33 mouse cellular contexts compared by ENCODE assay signal in the genomic region with DNA sequence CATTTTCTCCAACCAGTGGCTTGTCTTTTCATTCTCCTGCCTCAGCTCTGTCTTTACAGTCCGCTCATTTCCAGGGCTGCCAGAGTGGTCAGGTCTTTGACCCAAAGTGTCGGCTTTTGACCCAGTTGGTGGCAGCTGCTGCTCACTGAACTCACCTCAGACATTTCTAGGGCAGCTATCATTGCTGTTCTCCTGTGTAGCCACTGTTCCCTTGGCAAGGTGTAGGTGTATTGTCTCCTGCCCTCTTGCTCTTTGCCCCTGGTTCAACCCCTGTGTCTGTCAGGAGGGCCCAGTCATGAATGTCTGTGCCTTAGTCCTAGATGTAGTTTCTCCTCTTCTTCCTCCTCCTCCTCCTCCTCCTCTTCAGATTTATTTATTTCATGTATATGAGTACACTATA. TPM values are rescaled to one million over a fixed set of nuclear protein-coding genes. Genes with fewer than 3 reads are reported as not detected.
"Had no signal": no experiment of that assay in that cellular context is flagged by ENCODE, and none has a peak within 500 bp of the region (broad histone marks: within the 10 kb centered on the region; RNA-seq: fewer than 3 reads in every experiment).

No protein-coding gene starts in this region.

- H3K36me3 ChIP-seq: embryonic facial prominence, embryonic 10.5 days; embryonic facial prominence, embryonic 12.5 days; embryonic facial prominence, embryonic 13.5 days; embryonic facial prominence, embryonic 15.5 days; forebrain, embryonic 10.5 days; forebrain, embryonic 12.5 days; forebrain, embryonic 15.5 days had no signal

- DNase-seq: cerebellum, adult 18-20 months; cerebellum, adult 2 months; cerebellum, adult 8-10 months; cerebellum, adult 9-10 months; cerebellum, adult 9-11 months; cerebellum, postnatal 10 days; cerebellum, postnatal 14 days; cerebellum, postnatal 25 days; cerebellum, postnatal 36 days; embryo, embryonic 11 days; forebrain, postnatal 0 days; gastrocnemius, adult 2 months; gastrocnemius, postnatal 10 days; gastrocnemius, postnatal 14 days; gastrocnemius, postnatal 25 days; gastrocnemius, postnatal 36 days; heart, adult 11 months had no signal

- H3K27ac ChIP-seq: embryonic facial prominence, embryonic 10.5 days; embryonic facial prominence, embryonic 12.5 days; embryonic facial prominence, embryonic 13.5 days; embryonic facial prominence, embryonic 15.5 days; forebrain, embryonic 10.5 days; forebrain, embryonic 12.5 days; forebrain, embryonic 13.5 days; forebrain, embryonic 15.5 days; gastrocnemius, adult 2 months had no signal

- ATAC-seq: forebrain, embryonic 13.5 days; forebrain, embryonic 14.5 days; forebrain, embryonic 15.5 days; forebrain, embryonic 16.5 days; forebrain, postnatal 0 days had no signal

- H3K4me1 ChIP-seq: embryonic facial prominence, embryonic 12.5 days; embryonic facial prominence, embryonic 13.5 days; embryonic facial prominence, embryonic 15.5 days; forebrain, embryonic 12.5 days; forebrain, embryonic 13.5 days; forebrain, embryonic 15.5 days had no signal

- H3K9ac ChIP-seq: embryonic facial prominence, embryonic 12.5 days; embryonic facial prominence, embryonic 13.5 days; embryonic facial prominence, embryonic 15.5 days; forebrain, embryonic 12.5 days; forebrain, embryonic 13.5 days; forebrain, embryonic 15.5 days; forebrain, postnatal 0 days had no signal

- H3K27me3 ChIP-seq: embryonic facial prominence, embryonic 12.5 days; embryonic facial prominence, embryonic 13.5 days; embryonic facial prominence, embryonic 15.5 days; forebrain, embryonic 12.5 days; forebrain, embryonic 13.5 days; forebrain, embryonic 15.5 days had no signal

- H3K4me3 ChIP-seq: embryonic facial prominence, embryonic 10.5 days; embryonic facial prominence, embryonic 12.5 days; embryonic facial prominence, embryonic 13.5 days; embryonic facial prominence, embryonic 15.5 days; erythroblast, embryonic 14.5 days; forebrain, embryonic 10.5 days; forebrain, embryonic 12.5 days; forebrain, embryonic 13.5 days; forebrain, embryonic 15.5 days; gastrocnemius, adult 2 months had no signal

- H3K4me2 ChIP-seq: embryonic facial prominence, embryonic 12.5 days; embryonic facial prominence, embryonic 13.5 days; embryonic facial prominence, embryonic 15.5 days; forebrain, embryonic 12.5 days; forebrain, embryonic 13.5 days; forebrain, embryonic 15.5 days had no signal

- H3K9me3 ChIP-seq: embryonic facial prominence, embryonic 10.5 days; embryonic facial prominence, embryonic 12.5 days; embryonic facial prominence, embryonic 13.5 days; embryonic facial prominence, embryonic 15.5 days; forebrain, embryonic 10.5 days; forebrain, embryonic 12.5 days; forebrain, embryonic 13.5 days; forebrain, embryonic 15.5 days had no signal

RNA-seq across cellular contexts. Expression of gene Cpn1, which starts 17.9 kb away (rescaled TPM):
- total RNA-seq: common myeloid progenitor, adult 5-6 weeks; gastrocnemius, adult 2 months; gastrocnemius, postnatal 10 days; gastrocnemius, postnatal 14 days; gastrocnemius, postnatal 25 days; gastrocnemius, postnatal 36 days; granulocyte monocyte progenitor cell, adult 5-6 weeks had no signal
- polyA plus RNA-seq: embryonic facial prominence, embryonic 11.5 days; embryonic facial prominence, embryonic 12.5 days; embryonic facial prominence, embryonic 13.5 days had no signal

RNA-seq across cellular contexts. Expression of gene Cyp2c23, which starts 24.7 kb away (rescaled TPM):
- total RNA-seq: common myeloid progenitor, adult 5-6 weeks; forebrain, postnatal 0 days; gastrocnemius, adult 2 months; gastrocnemius, postnatal 10 days; gastrocnemius, postnatal 14 days; gastrocnemius, postnatal 25 days; granulocyte monocyte progenitor cell, adult 5-6 weeks had no signal
- polyA plus RNA-seq: cerebellum, adult 2 months; embryonic facial prominence, embryonic 10.5 days; embryonic facial prominence, embryonic 11.5 days; embryonic facial prominence, embryonic 12.5 days; embryonic facial prominence, embryonic 13.5 days; embryonic facial prominence, embryonic 14.5 days; embryonic facial prominence, embryonic 15.5 days; erythroblast, embryonic 14.5 days; forebrain, embryonic 10.5 days; forebrain, embryonic 11.5 days; forebrain, embryonic 12.5 days; forebrain, embryonic 13.5 days; forebrain, embryonic 14.5 days; forebrain, embryonic 15.5 days; forebrain, embryonic 16.5 days; forebrain, postnatal 0 days had no signal
